Mouse (Mus musculus) neural tube, postnatal 0 days (tissue): Measurements from ENCODE around the gene Cyp2c38. TPM values are rescaled to one million over a fixed set of nuclear protein-coding genes. Genes with fewer than 3 reads are reported as not detected.

Experiments used
- polyA plus RNA-seq: library from polyadenylated mRNA; unstranded; fragments of >200 nt; fragmentation: Nextera tagmentation; extraction: Ambion mirVana; gene quantifications from 2 replicates; pipeline ENCODE4 v1.2.1, GENCODE M21; 2015

The Cyp2c38 gene
- 0.05 TPM in 1 of 2 replicates, not detected in the other for polyA plus RNA-seq

GRCm38 (mm10) chr19:39462941-39463340 lies at the start of gene Cyp2c38:
Cyp2c38 (minus strand) TSS chr19:39463075.

GRCm38 (mm10) chr19:39510534-39510933 lies 47.7 kb upstream of the Cyp2c38 start, which contains the start of gene Cyp2c39:
Cyp2c39 (plus strand) TSS chr19:39510862.

Other genes with a start within 250 kb of the Cyp2c38 start
- gene Cyp2c29, start 193.7 kb downstream of the Cyp2c38 start, polyA plus RNA-seq, result not detected in 2 replicates
- gene Cyp2c39, start 47.8 kb upstream of the Cyp2c38 start, polyA plus RNA-seq, result not detected in 2 replicates
- gene Cyp2c67, start 186.0 kb upstream of the Cyp2c38 start, polyA plus RNA-seq, result not detected in 2 replicates